Mouse (Mus musculus) CH12.LX (cell line): ENCODE measurements at regions not wholly inside any gene's neighbourhood (a gene's known extent, or its start where the extent isn't known, plus 50 kb on each side); places are given as distances from the start of the nearest gene placed in this dataset.

Experiments used
- DNase-seq: peaks from one replicate; pipeline ENCODE4 v3.0.0-alpha.2; 2013; ENCODE audit errors: extremely low read depth
- H3K27ac ChIP-seq: 2 replicates; pipeline ENCODE4 v1.5.1; 2012; ENCODE audit warnings: low read depth, mild to moderate bottlenecking, control low read depth, moderate library complexity; ENCODE audit not compliant: insufficient read depth
- H3K27me3 ChIP-seq: replicated peaks from 2 replicates; pipeline ENCODE3; 2012; ENCODE audit warnings: inconsistent platforms
- H3K36me3 ChIP-seq, 2 experiments: replicated peaks in 1 of 2; 2 replicates each; pipeline versions ENCODE3 to v1.6.1; 2012; ENCODE audit warnings: inconsistent platforms in 1 of 2, low read length in 1 of 2, mild to moderate bottlenecking in 1 of 2, mixed read lengths in 1 of 2, moderate library complexity in 1 of 2; ENCODE audit not compliant: control insufficient read depth in 1 of 2, insufficient read depth in 1 of 2
- H3K4me1 ChIP-seq, 2 experiments: 2 replicates each; pipeline ENCODE4 v1.6.1; 2012; ENCODE audit warnings: inconsistent platforms in 1 of 2, moderate library complexity in 1 of 2; ENCODE audit not compliant: insufficient read depth in 2 of 2, control insufficient read depth in 1 of 2
- H3K4me2 ChIP-seq: 2 replicates; pipeline ENCODE4 v1.6.1; 2012; ENCODE audit warnings: low read depth, mild to moderate bottlenecking, control low read depth; ENCODE audit not compliant: poor library complexity, insufficient read depth, severe bottlenecking
- H3K4me3 ChIP-seq, 3 experiments: fragments of 150-350 bp in 1 of 3; sonication (generic) in 1 of 3; replicated peaks in 1 of 3; 2 replicates each; pipeline versions ENCODE3 to v1.5.1; 2011 to 2012; ENCODE audit warnings: low read depth in 2 of 3, low read length in 2 of 3, mild to moderate bottlenecking in 2 of 3, moderate library complexity in 2 of 3, control low read depth in 1 of 3, improper control_type of control experiment in 1 of 3, inconsistent platforms in 1 of 3, mixed read lengths in 1 of 3; ENCODE audit not compliant: poor library complexity in 1 of 3
- H3K79me2 ChIP-seq: replicated peaks from 2 replicates; pipeline ENCODE4 v1.6.1; 2012; ENCODE audit warnings: mild to moderate bottlenecking, moderate library complexity; ENCODE audit not compliant: control insufficient read depth, poor library complexity, insufficient read depth, severe bottlenecking; ENCODE audit errors: extremely low read depth
- H3K9ac ChIP-seq: 2 replicates; pipeline ENCODE4 v1.6.1; 2012; ENCODE audit warnings: low read depth, mild to moderate bottlenecking, control low read depth, moderate library complexity; ENCODE audit not compliant: insufficient read depth
- H3K9me3 ChIP-seq: replicated peaks from 2 replicates; pipeline ENCODE3; 2012; ENCODE audit warnings: low read length, inconsistent platforms, mixed read lengths
- BHLHE40 ChIP-seq: IDR thresholded peaks from 2 replicates; pipeline ENCODE4 v1.6.1; 2011; ENCODE audit warnings: mild to moderate bottlenecking, low read depth, low read length, improper control_type of control experiment
- CHD1 ChIP-seq: IDR thresholded peaks from 2 replicates; pipeline ENCODE4 v1.6.1; 2012; ENCODE audit warnings: low read depth, low read length, improper control_type of control experiment, inconsistent platforms
- CHD2 ChIP-seq: IDR thresholded peaks from 2 replicates; pipeline ENCODE4 v1.6.1; 2011; ENCODE audit warnings: low read length, improper control_type of control experiment
- CTCF ChIP-seq, 2 experiments: IDR thresholded peaks in 1 of 2; conservative IDR thresholded peaks in 1 of 2; 2 replicates each; pipeline ENCODE4 v1.5.1; 2011 to 2012; ENCODE audit warnings: low read depth in 2 of 2, low read length in 2 of 2, improper control_type of control experiment in 1 of 2, inconsistent platforms in 1 of 2, mild to moderate bottlenecking in 1 of 2, moderate library complexity in 1 of 2
- E2F4 ChIP-seq: IDR thresholded peaks from 2 replicates; pipeline ENCODE4 v1.6.1; 2011; ENCODE audit warnings: low read depth, low read length, improper control_type of control experiment; ENCODE audit not compliant: insufficient replicate concordance
- ELF1 ChIP-seq: IDR thresholded peaks from 2 replicates; pipeline ENCODE4 v1.6.1; 2014; ENCODE audit warnings: low read depth, mild to moderate bottlenecking, inconsistent platforms, low read length, improper control_type of control experiment
- EP300 ChIP-seq: IDR thresholded peaks from 2 replicates; pipeline ENCODE4 v1.6.1; 2011; ENCODE audit warnings: low read length, improper control_type of control experiment
- GABPA ChIP-seq: IDR thresholded peaks from 2 replicates; pipeline ENCODE4 v1.6.1; 2012; ENCODE audit warnings: low read depth, low read length, improper control_type of control experiment, inconsistent platforms; ENCODE audit not compliant: insufficient replicate concordance
- IRF4 ChIP-seq: IDR thresholded peaks from 2 replicates; pipeline ENCODE4 v1.6.1; 2014; ENCODE audit warnings: low read depth, mild to moderate bottlenecking, inconsistent platforms, low read length, improper control_type of control experiment
- JUN ChIP-seq: IDR thresholded peaks from 2 replicates; pipeline ENCODE4 v1.6.1; 2011; ENCODE audit warnings: low read depth, mild to moderate bottlenecking, low read length, improper control_type of control experiment, moderate library complexity; ENCODE audit not compliant: insufficient read depth
- JUND ChIP-seq: conservative IDR thresholded peaks from 2 replicates; pipeline ENCODE4 v1.6.1; 2011; ENCODE audit warnings: low read depth, low read length, improper control_type of control experiment
- KAT2A ChIP-seq: IDR thresholded peaks from 2 replicates; pipeline ENCODE4 v1.6.1; 2012; ENCODE audit warnings: low read length, improper control_type of control experiment, inconsistent platforms; ENCODE audit not compliant: insufficient replicate concordance
- MAFK ChIP-seq: IDR thresholded peaks from 2 replicates; pipeline ENCODE4 v1.6.1; 2011; ENCODE audit warnings: low read length, improper control_type of control experiment; ENCODE audit not compliant: insufficient replicate concordance
- MAX ChIP-seq: IDR thresholded peaks from 2 replicates; pipeline ENCODE4 v1.6.1; 2011; ENCODE audit warnings: low read length, improper control_type of control experiment
- MAZ ChIP-seq: IDR thresholded peaks from 2 replicates; pipeline ENCODE4 v1.6.1; 2012; ENCODE audit warnings: low read depth, mild to moderate bottlenecking, inconsistent platforms, low read length, improper control_type of control experiment, moderate library complexity
- MEF2A ChIP-seq: IDR thresholded peaks from 2 replicates; pipeline ENCODE4 v1.6.1; 2014; ENCODE audit warnings: low read depth, mild to moderate bottlenecking, inconsistent platforms, low read length, improper control_type of control experiment, borderline replicate concordance
- MXI1 ChIP-seq: IDR thresholded peaks from 2 replicates; pipeline ENCODE4 v1.6.1; 2011; ENCODE audit warnings: mild to moderate bottlenecking, low read depth, low read length, improper control_type of control experiment
- MYC ChIP-seq: IDR thresholded peaks from 2 replicates; pipeline ENCODE4 v1.6.1; 2011; ENCODE audit warnings: low read depth, mild to moderate bottlenecking, improper control_type of control experiment, low read length
- NELFE ChIP-seq: IDR thresholded peaks from 2 replicates; pipeline ENCODE4 v1.6.1; 2011; ENCODE audit warnings: low read depth, low read length, improper control_type of control experiment
- PAX5 ChIP-seq: IDR thresholded peaks from 2 replicates; pipeline ENCODE4 v1.6.1; 2012; ENCODE audit warnings: low read length, inconsistent platforms, mixed read lengths
- POLR2A ChIP-seq: IDR thresholded peaks from 2 replicates; pipeline ENCODE4 v1.6.1; 2011; ENCODE audit warnings: low read depth, mild to moderate bottlenecking, improper control_type of control experiment, low read length
- RCOR1 ChIP-seq: conservative IDR thresholded peaks from 2 replicates; pipeline ENCODE4 v1.6.1; 2012; ENCODE audit warnings: low read depth, mild to moderate bottlenecking, inconsistent platforms, low read length, improper control_type of control experiment
- SIN3A ChIP-seq: IDR thresholded peaks from 2 replicates; pipeline ENCODE4 v1.6.1; 2012; ENCODE audit warnings: low read length, improper control_type of control experiment, inconsistent platforms
- SMC3 ChIP-seq: IDR thresholded peaks from 2 replicates; pipeline ENCODE4 v1.6.1; 2011; ENCODE audit warnings: low read depth, low read length, improper control_type of control experiment
- TBP ChIP-seq: conservative IDR thresholded peaks from 2 replicates; pipeline ENCODE4 v1.6.1; 2011; ENCODE audit warnings: low read depth, low read length, improper control_type of control experiment
- TCF12 ChIP-seq: IDR thresholded peaks from 2 replicates; pipeline ENCODE4 v1.6.1; 2014; ENCODE audit warnings: low read depth, mild to moderate bottlenecking, inconsistent platforms, low read length, improper control_type of control experiment
- UBTF ChIP-seq: IDR thresholded peaks from 2 replicates; pipeline ENCODE4 v1.6.1; 2012; ENCODE audit warnings: low read depth, mild to moderate bottlenecking, inconsistent platforms, low read length, improper control_type of control experiment, moderate library complexity
- USF1 ChIP-seq: IDR thresholded peaks from 2 replicates; pipeline ENCODE4 v1.6.1; 2014; ENCODE audit warnings: low read depth, mild to moderate bottlenecking, inconsistent platforms, low read length, improper control_type of control experiment
- USF2 ChIP-seq: conservative IDR thresholded peaks from 2 replicates; pipeline ENCODE4 v1.6.1; 2011; ENCODE audit warnings: low read depth, low read length, improper control_type of control experiment
- ZC3H11A ChIP-seq: IDR thresholded peaks from 2 replicates; pipeline ENCODE4 v1.6.1; 2012; ENCODE audit warnings: low read depth, mild to moderate bottlenecking, inconsistent platforms, low read length, improper control_type of control experiment
- ZKSCAN1 ChIP-seq: IDR thresholded peaks from 2 replicates; pipeline ENCODE4 v1.6.1; 2012; ENCODE audit warnings: low read depth, inconsistent platforms, low read length, improper control_type of control experiment, borderline replicate concordance
- ZNF384 ChIP-seq: IDR thresholded peaks from 2 replicates; pipeline ENCODE4 v1.6.1; 2012; ENCODE audit warnings: low read depth, low read length, improper control_type of control experiment, inconsistent platforms
- dilution Hi-C: fragments of 300-500 bp; cut with MboI; formaldehyde crosslinking; loops from 2 replicates; pipeline ENCODE4 v1.14.3; 2020; ENCODE audit warnings: low sequenced_read_pairs; ENCODE audit not compliant: extremely low pct_unique_long_range_greater_than_20kb, extremely low pct_ligation_motif_present
- in situ Hi-C: fragments of 300-500 bp; cut with MboI; formaldehyde crosslinking; loops from 3 replicates; pipeline ENCODE4 v1.14.3; 2019; ENCODE audit warnings: low sequenced_read_pairs, low pct_ligation_motif_present, low pct_unique_long_range_greater_than_20kb, mixed read lengths

- no peak for TF ChIP-seq MXI1
- TF ChIP-seq BHLHE40, result no peak
- TF ChIP-seq KAT2A, result no peak
- TF ChIP-seq MEF2A, result no peak
- no peak for TF ChIP-seq ZKSCAN1
- TF ChIP-seq JUN, result no peak
- TF ChIP-seq PAX5, result no peak
- no peak for TF ChIP-seq CHD1
- TF ChIP-seq CHD2, result no peak
- TF ChIP-seq NELFE, result no peak
- no peak for TF ChIP-seq ZNF384
- TF ChIP-seq MAFK, result no peak
- TF ChIP-seq GABPA, result no peak
- no peak for TF ChIP-seq ELF1
- no peak for TF ChIP-seq USF1
- TF ChIP-seq EP300, result no peak
- no peak for TF ChIP-seq TBP
- Histone ChIP-seq H3K36me3 (no peaks in the 10 kb centered on the region), H3K4me2 (no peak overlapping the region), H3K4me3 (no peak overlapping the region), H3K9me3 (peaks cover 2% of the 10 kb centered on the region), H3K9ac (no peak overlapping the region), H3K27me3 (no peaks in the 10 kb centered on the region), H3K79me2 (no peaks in the 10 kb centered on the region), H3K27ac (no peak overlapping the region), H3K4me1 (peaks cover 14 to 18% of the 10 kb centered on the region in 2 experiments)
- DNase-seq, result no peak
- dilution Hi-C loops (no loop called here), in situ Hi-C loops (no loop called here)
Observed at GRCm38 (mm10) chrX:11800400-11800941, 359.7 kb downstream of the Bcor start.

GRCm38 (mm10) chrX:11801208-11801607, 358.9 kb downstream of the Bcor start:
- no peak overlapping the region for H3K4me3 ChIP-seq
- peaks cover 14 to 18% of the 10 kb centered on the region in 2 experiments for H3K4me1 ChIP-seq
- no peaks in the 10 kb centered on the region for H3K36me3 ChIP-seq
- H3K27me3 ChIP-seq, result no peaks in the 10 kb centered on the region
- peaks cover 2% of the 10 kb centered on the region for H3K9me3 ChIP-seq
- H3K79me2 ChIP-seq, result no peaks in the 10 kb centered on the region
- no peak overlapping the region for H3K27ac ChIP-seq
- in situ Hi-C loops (no loop called here), dilution Hi-C loops (no loop called here)
- peak overlapping the region; percentile 18; the same call in 1 of the 2 replicates for H3K9ac ChIP-seq
- H3K4me2 ChIP-seq, result no peak overlapping the region; the same call in 1 of the 2 replicates
- peak; percentile 43 for DNase-seq
- no peak for TF ChIP-seq MAFK
- no peak for TF ChIP-seq POLR2A
- 0 out of 2 replicates have a peak, but pooled peaks have one; percentile 10 for TF ChIP-seq TCF12
- 0 out of 2 replicates have a peak, but pooled peaks have one; percentile 10 for TF ChIP-seq EP300
- TF ChIP-seq MXI1, result 0 out of 2 replicates have a peak, but pooled peaks have one; percentile 31
- no peak for TF ChIP-seq SIN3A
- TF ChIP-seq USF1, result no peak
- 0 out of 2 replicates have a peak, but pooled peaks have one; percentile 16 for TF ChIP-seq MYC
- no peak for TF ChIP-seq MEF2A
- no peak for TF ChIP-seq UBTF
- TF ChIP-seq MAZ, result no peak
- TF ChIP-seq CTCF (conservative IDR thresholded peaks at IDR 0.05 in 1 of 2, IDR thresholded peaks at IDR 0.05 in 1 of 2; ENCODE audit: low read depth in 2 of 2, low read length in 2 of 2), result peak in 1 of 2 experiments; percentile 69; a peak in 2 of 4 replicates
- no peak for TF ChIP-seq E2F4
- TF ChIP-seq NELFE, result no peak
- TF ChIP-seq CHD1, result no peak
- TF ChIP-seq IRF4, result no peak
- no peak for TF ChIP-seq RCOR1
- TF ChIP-seq ZNF384, result no peak
- TF ChIP-seq JUND, result no peak
- TF ChIP-seq TBP, result no peak
- TF ChIP-seq USF2, result no peak
- TF ChIP-seq SMC3, result peak; percentile 83
- peak; percentile 31 for TF ChIP-seq ZC3H11A
- TF ChIP-seq CHD2, result no peak
- TF ChIP-seq MAX, result no peak
